Mouse (Mus musculus): ENCODE data around the gene H2al1m. TPM values are rescaled to one million over a fixed set of nuclear protein-coding genes. Genes with fewer than 3 reads are reported as not detected.
"Not testable (repeated sequence)": the region's sequence is repeated elsewhere in the genome, so short reads cannot be mapped to it uniquely, and the experiment has no call there.

The H2al1m gene
- polyA plus RNA-seq, 1 experiment from 2014 or later: not detected

DNA sequence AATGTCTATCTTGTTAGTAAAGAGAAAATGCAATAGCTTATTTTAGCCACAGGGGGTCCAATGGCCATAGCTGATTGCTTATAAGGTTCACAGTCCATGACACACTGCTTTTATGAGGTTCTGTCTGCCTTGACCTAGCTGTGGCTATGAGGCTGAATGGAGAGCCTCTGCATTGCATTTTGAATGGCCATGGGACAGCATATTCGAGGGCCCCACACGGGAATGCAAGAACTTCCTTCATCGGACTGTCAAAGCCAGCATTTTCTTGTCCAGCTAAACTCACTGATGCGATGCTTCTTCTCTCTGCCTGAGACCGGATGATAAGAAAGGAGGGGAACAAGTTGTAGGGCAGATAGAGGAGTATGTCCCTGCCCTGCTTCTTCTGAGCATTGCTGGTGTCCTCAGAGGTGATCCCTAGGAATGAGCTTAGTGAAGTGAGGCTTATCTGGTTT is 14.9 kb downstream of the H2al1m start:
- WGBS: 88% methylated on average over 5 of the region's 5 CpGs
- no peak for ATAC-seq
- H3K27me3 ChIP-seq (ENCODE audit: control insufficient read depth, insufficient read depth, low read depth, low read length): no peaks in the 10 kb centered on the region
- no peak overlapping the region for H3K9ac ChIP-seq (ENCODE audit: low read depth, low read length)
- no peaks in the 10 kb centered on the region for H3K9me3 ChIP-seq (replicated peaks; ENCODE audit: control insufficient read depth, low read length, poor library complexity, severe bottlenecking)
- no peaks in the 10 kb centered on the region for H3K36me3 ChIP-seq (ENCODE audit: control insufficient read depth, insufficient read depth, low read length)
- H3K4me3 ChIP-seq (ENCODE audit: low read depth, low read length): no peak overlapping the region
- H3K4me1 ChIP-seq (ENCODE audit: control insufficient read depth, insufficient read depth, low read length): no peaks in the 10 kb centered on the region
- no peak overlapping the region for H3K4me2 ChIP-seq (ENCODE audit: low read length)
- no peak overlapping the region for H3K27ac ChIP-seq (ENCODE audit: low read length)

DNA sequence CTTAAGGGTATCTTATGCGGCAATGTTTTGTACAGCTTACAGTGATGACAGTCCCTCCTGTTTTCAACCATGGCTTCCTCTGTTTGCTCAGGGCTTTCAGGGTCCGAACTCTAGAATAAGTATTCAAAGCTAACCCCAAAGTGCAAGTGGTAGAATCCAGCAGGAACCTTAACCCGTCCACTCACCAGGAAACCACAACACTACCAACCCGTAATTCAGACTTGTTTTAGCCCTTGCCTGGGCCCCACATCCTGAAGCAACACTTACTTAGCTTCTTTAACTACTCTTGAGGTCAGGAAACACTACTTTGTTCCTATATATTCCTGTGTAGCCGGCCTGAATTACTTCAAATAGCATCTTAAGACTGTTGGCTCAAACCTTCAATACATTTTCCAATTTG is 19.2 kb downstream of the H2al1m start:
- Histone ChIP-seq H3K4me1 (ENCODE audit: control insufficient read depth, insufficient read depth, low read length) (no peaks in the 10 kb centered on the region), H3K27ac (ENCODE audit: low read length) (no peak overlapping the region), H3K36me3 (ENCODE audit: control insufficient read depth, insufficient read depth, low read length) (no peaks in the 10 kb centered on the region), H3K4me3 (ENCODE audit: low read depth, low read length) (no peak overlapping the region), H3K9me3 (replicated peaks; ENCODE audit: control insufficient read depth, low read length, poor library complexity, severe bottlenecking) (no peaks in the 10 kb centered on the region), H3K4me2 (ENCODE audit: low read length) (no peak overlapping the region), H3K9ac (ENCODE audit: low read depth, low read length) (no peak overlapping the region), H3K27me3 (ENCODE audit: control insufficient read depth, insufficient read depth, low read depth, low read length) (no peaks in the 10 kb centered on the region)
- ATAC-seq: no peak
- WGBS: 91% methylated on average over 5 of the region's 5 CpGs

DNA sequence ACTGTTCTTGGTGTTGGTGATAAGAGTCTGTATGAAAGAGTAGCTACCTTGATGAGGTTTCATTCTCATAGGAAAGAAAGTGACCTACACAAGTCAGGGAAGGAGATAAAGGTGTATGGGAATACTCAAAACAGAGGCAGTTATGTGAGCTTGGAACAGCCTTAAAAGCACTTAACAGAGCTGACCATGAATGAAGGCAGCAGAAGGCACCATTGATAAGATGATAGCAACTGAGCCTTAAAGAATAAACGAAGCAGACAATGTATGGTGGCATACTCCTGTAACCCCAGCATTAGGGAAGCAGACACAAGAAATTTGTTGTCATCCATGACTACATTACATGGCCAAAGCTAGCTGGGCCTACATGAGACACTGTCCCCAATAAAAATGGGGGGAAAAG is 19.9 kb downstream of the H2al1m start:
- no peak overlapping the region for H3K4me2 ChIP-seq (ENCODE audit: low read length)

DNA sequence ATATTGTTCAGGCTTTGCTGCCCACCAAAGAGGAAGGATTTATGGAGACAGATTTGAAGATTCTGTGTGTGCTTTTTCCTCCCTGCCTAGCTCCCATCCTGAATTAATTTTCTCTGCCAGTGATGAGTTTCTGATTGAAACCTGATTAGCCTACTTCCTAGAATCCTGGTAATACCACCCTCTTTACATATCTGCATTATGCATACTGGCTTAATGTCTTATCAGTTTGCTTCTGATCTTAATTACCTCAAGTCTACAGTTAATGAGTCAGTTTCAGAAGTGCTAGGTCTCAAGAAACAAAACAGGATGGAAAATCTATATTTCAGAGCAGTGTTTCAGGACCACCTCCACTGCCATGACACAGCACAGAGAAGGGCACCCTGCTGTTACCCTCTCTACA is 32.9 kb downstream of the H2al1m start:
- H3K4me1 ChIP-seq (ENCODE audit: control insufficient read depth, insufficient read depth, low read length); H3K4me2 ChIP-seq (ENCODE audit: low read length); H3K9ac ChIP-seq (ENCODE audit: low read depth, low read length); H3K9me3 ChIP-seq (replicated peaks; ENCODE audit: control insufficient read depth, low read length, poor library complexity, severe bottlenecking); ATAC-seq; H3K27ac ChIP-seq (ENCODE audit: low read length); H3K4me3 ChIP-seq (ENCODE audit: low read depth, low read length); H3K27me3 ChIP-seq (ENCODE audit: control insufficient read depth, insufficient read depth, low read depth, low read length); H3K36me3 ChIP-seq (ENCODE audit: control insufficient read depth, insufficient read depth, low read length): not testable (repeated sequence)

More for the DNA sequence above, 19.9 kb downstream of the H2al1m start:
- H3K27ac ChIP-seq (ENCODE audit: low read length): no peak overlapping the region
- no peaks in the 10 kb centered on the region for H3K4me1 ChIP-seq (ENCODE audit: control insufficient read depth, insufficient read depth, low read length)
- H3K9ac ChIP-seq (ENCODE audit: low read depth, low read length): no peak overlapping the region
- WGBS: 65% methylated on average over 1 of the region's 1 CpGs
- no peak overlapping the region for H3K4me3 ChIP-seq (ENCODE audit: low read depth, low read length)
- no peaks in the 10 kb centered on the region for H3K27me3 ChIP-seq (ENCODE audit: control insufficient read depth, insufficient read depth, low read depth, low read length)
- no peak for ATAC-seq
- no peaks in the 10 kb centered on the region for H3K9me3 ChIP-seq (replicated peaks; ENCODE audit: control insufficient read depth, low read length, poor library complexity, severe bottlenecking)
- H3K36me3 ChIP-seq (ENCODE audit: control insufficient read depth, insufficient read depth, low read length): no peaks in the 10 kb centered on the region

DNA sequence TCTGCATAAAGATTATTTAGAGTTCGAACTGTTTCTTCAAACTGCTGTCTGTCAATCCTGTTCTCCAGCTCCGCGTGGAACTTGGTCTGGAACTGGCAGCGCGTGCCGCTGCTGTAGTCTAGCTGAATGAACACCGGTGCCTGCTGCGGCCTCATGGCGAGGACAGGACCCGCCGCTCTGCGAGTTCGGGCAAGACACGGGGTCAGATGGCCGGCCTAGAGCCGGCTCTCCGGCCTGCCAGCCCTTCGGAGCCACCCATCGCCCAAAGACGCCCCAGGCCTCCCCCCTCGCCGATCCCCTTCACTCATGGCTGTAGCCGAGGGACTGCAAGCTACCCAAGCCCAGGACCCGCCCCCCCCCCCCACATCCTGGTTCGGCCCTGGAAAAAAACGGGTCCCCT is 44.4 kb downstream of the H2al1m start:
- H3K9ac ChIP-seq (ENCODE audit: low read depth, low read length); H3K4me1 ChIP-seq (ENCODE audit: control insufficient read depth, insufficient read depth, low read length); H3K27ac ChIP-seq (ENCODE audit: low read length); H3K4me2 ChIP-seq (ENCODE audit: low read length); H3K4me3 ChIP-seq (ENCODE audit: low read depth, low read length); H3K27me3 ChIP-seq (ENCODE audit: control insufficient read depth, insufficient read depth, low read depth, low read length); ATAC-seq; H3K9me3 ChIP-seq (replicated peaks; ENCODE audit: control insufficient read depth, low read length, poor library complexity, severe bottlenecking); H3K36me3 ChIP-seq (ENCODE audit: control insufficient read depth, insufficient read depth, low read length): not testable (repeated sequence)
- 90% methylated on average over 24 of the region's 26 CpGs for WGBS

DNA sequence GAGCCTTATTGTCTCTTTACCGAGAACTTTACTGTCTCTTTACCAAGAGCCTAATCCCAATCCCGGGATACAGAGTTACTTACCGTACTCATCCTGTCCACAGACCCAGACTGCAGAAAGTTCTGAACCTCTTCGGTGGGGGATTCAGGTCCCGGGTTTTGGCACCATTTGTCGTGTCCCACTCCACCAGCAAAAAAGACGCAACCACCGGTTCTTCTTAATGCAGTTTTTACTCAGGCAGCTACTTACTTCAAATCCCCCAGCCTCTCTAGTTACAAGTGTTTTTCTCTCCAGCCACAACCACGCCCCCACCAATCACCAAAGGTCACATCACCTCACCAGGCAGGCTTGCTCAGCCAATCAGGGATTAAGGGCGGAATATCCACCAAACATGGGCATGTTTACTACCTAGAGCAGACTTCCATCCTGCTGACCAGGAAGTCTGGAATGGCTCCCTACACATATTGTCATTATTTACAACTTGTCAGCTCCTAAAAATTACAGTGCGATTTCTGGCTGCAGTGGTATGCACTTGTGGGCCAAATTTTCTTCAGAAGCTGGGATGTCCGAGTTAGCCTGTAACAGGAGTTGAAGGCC is 48.9 kb downstream of the H2al1m start:
- not testable (repeated sequence) for H3K4me1 ChIP-seq (ENCODE audit: control insufficient read depth, insufficient read depth, low read length); H3K9me3 ChIP-seq (replicated peaks; ENCODE audit: control insufficient read depth, low read length, poor library complexity, severe bottlenecking); H3K4me3 ChIP-seq (ENCODE audit: low read depth, low read length); H3K27me3 ChIP-seq (ENCODE audit: control insufficient read depth, insufficient read depth, low read depth, low read length); H3K27ac ChIP-seq (ENCODE audit: low read length); H3K4me2 ChIP-seq (ENCODE audit: low read length); ATAC-seq; H3K36me3 ChIP-seq (ENCODE audit: control insufficient read depth, insufficient read depth, low read length); H3K9ac ChIP-seq (ENCODE audit: low read depth, low read length)
- WGBS: 92% methylated on average over 12 of the region's 12 CpGs

DNA sequence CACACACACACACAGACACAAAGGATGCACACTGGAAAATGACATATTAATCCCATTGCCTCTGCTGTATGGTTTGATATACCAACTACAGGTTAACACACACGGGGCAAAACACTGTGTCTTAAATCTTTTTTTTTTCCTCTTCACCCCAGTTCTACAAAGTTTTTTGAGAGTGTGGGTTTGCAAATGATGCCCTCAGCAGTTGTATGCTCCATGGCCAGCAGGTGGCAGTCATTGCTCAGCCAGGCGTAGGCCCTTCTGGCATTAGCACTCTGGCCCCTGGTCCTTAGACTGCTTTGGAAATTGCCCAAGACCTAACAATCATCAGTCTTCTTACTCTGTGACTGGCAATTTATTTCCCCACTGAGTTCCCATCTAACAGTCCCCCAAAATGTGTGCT is 49.5 kb downstream of the H2al1m start:
- ATAC-seq; H3K9me3 ChIP-seq (replicated peaks; ENCODE audit: control insufficient read depth, low read length, poor library complexity, severe bottlenecking): not testable (repeated sequence)
- WGBS: 64% methylated on average over 2 of the region's 2 CpGs

More for the DNA sequence above, 49.5 kb downstream of the H2al1m start:
- not testable (repeated sequence) for H3K27me3 ChIP-seq (ENCODE audit: control insufficient read depth, insufficient read depth, low read depth, low read length); H3K4me3 ChIP-seq (ENCODE audit: low read depth, low read length); H3K36me3 ChIP-seq (ENCODE audit: control insufficient read depth, insufficient read depth, low read length); H3K4me1 ChIP-seq (ENCODE audit: control insufficient read depth, insufficient read depth, low read length); H3K4me2 ChIP-seq (ENCODE audit: low read length); H3K27ac ChIP-seq (ENCODE audit: low read length); H3K9ac ChIP-seq (ENCODE audit: low read depth, low read length)

Other genes with a start within 250 kb of the H2al1m start
- not detected in 2 replicates for gene Fthl17f, start 220.7 kb upstream of the H2al1m start, polyA plus RNA-seq (2015; fragmentation: Nextera tagmentation; extraction: Ambion mirVana)
- gene 4930402K13Rik, start 179.2 kb upstream of the H2al1m start, polyA plus RNA-seq (2015; fragmentation: Nextera tagmentation; extraction: Ambion mirVana): not detected in 2 replicates
- 5.1 and 5.6 TPM in 2 replicates for gene Lancl3, start 83.9 kb upstream of the H2al1m start, polyA plus RNA-seq (2015; fragmentation: Nextera tagmentation; extraction: Ambion mirVana)
- 0.24 TPM in 1 of 2 replicates, not detected in the other for gene Gm14862, start 26.9 kb upstream of the H2al1m start, polyA plus RNA-seq (2015; fragmentation: Nextera tagmentation; extraction: Ambion mirVana)
- gene Xk, start 11.0 kb upstream of the H2al1m start, polyA plus RNA-seq (2015; fragmentation: Nextera tagmentation; extraction: Ambion mirVana): 5.3 and 5.4 TPM in 2 replicates
- not detected in 2 replicates for gene H2al1k, start 66.9 kb downstream of the H2al1m start, polyA plus RNA-seq (2015; fragmentation: Nextera tagmentation; extraction: Ambion mirVana)
- gene Cybb, start 204.0 kb downstream of the H2al1m start, polyA plus RNA-seq (2015; fragmentation: Nextera tagmentation; extraction: Ambion mirVana): 0.11 and 0.40 TPM in 2 replicates